Mouse (Mus musculus) neural tube, embryonic 15.5 days (tissue): Measurements from ENCODE around the gene Akap13. TPM values are rescaled to one million over a fixed set of nuclear protein-coding genes. Genes with fewer than 3 reads are reported as not detected.

Experiments
- ATAC-seq: fragments of 200-750 bp; cut with Nextera tagmentation; 2 replicates; pipeline ENCODE4 v1.8.0; 2017; ENCODE audit warnings: mild to moderate bottlenecking, moderate TSS enrichment, moderate library complexity; ENCODE audit not compliant: low FRiP score
- H3K27ac ChIP-seq: fragments of 300-500 bp; sonication (generic); replicated peaks from 2 replicates; pipeline ENCODE4 v1.5.1; 2015; ENCODE audit warnings: mild to moderate bottlenecking, inconsistent platforms
- H3K27me3 ChIP-seq: fragments of 300-500 bp; sonication (generic); replicated peaks from 2 replicates; pipeline ENCODE4 v1.6.1; 2015; ENCODE audit warnings: inconsistent platforms
- H3K36me3 ChIP-seq: fragments of 300-500 bp; sonication (generic); 2 replicates; pipeline ENCODE4 v1.6.1; 2015; ENCODE audit warnings: inconsistent platforms
- H3K4me1 ChIP-seq: fragments of 300-500 bp; sonication (generic); 2 replicates; pipeline ENCODE4 v1.6.1; 2015; ENCODE audit warnings: inconsistent platforms
- H3K4me2 ChIP-seq: fragments of 300-500 bp; sonication (generic); 2 replicates; pipeline ENCODE4 v1.6.1; 2015; ENCODE audit warnings: inconsistent platforms, mild to moderate bottlenecking, moderate library complexity
- H3K4me3 ChIP-seq: fragments of 300-500 bp; sonication (generic); replicated peaks from 2 replicates; pipeline ENCODE4 v1.5.1; 2015; ENCODE audit warnings: mild to moderate bottlenecking, inconsistent platforms
- H3K9ac ChIP-seq: fragments of 300-500 bp; sonication (generic); replicated peaks from 2 replicates; pipeline ENCODE4 v1.6.1; 2015; ENCODE audit warnings: mild to moderate bottlenecking, inconsistent platforms
- H3K9me3 ChIP-seq: fragments of 300-500 bp; sonication (generic); replicated peaks from 2 replicates; pipeline ENCODE4 v1.6.1; 2016; ENCODE audit warnings: inconsistent platforms
- WGBS: fragments of 180-500 bp; shearing (Covaris S2); methylation state at CpG from one replicate; pipeline ENCODE4 v1.1.7; 2015; ENCODE audit warnings: mixed read lengths; 5-methylcytosine and 5-hydroxymethylcytosine counted together
- polyA plus RNA-seq: library from polyadenylated mRNA; unstranded; fragments of >200 nt; fragmentation: Nextera tagmentation; extraction: Ambion mirVana; gene quantifications from 2 replicates; pipeline ENCODE4 v1.2.1, GENCODE M21; 2015

Akap13 gene
- 14.3 and 22.0 TPM in 2 replicates for polyA plus RNA-seq

DNA sequence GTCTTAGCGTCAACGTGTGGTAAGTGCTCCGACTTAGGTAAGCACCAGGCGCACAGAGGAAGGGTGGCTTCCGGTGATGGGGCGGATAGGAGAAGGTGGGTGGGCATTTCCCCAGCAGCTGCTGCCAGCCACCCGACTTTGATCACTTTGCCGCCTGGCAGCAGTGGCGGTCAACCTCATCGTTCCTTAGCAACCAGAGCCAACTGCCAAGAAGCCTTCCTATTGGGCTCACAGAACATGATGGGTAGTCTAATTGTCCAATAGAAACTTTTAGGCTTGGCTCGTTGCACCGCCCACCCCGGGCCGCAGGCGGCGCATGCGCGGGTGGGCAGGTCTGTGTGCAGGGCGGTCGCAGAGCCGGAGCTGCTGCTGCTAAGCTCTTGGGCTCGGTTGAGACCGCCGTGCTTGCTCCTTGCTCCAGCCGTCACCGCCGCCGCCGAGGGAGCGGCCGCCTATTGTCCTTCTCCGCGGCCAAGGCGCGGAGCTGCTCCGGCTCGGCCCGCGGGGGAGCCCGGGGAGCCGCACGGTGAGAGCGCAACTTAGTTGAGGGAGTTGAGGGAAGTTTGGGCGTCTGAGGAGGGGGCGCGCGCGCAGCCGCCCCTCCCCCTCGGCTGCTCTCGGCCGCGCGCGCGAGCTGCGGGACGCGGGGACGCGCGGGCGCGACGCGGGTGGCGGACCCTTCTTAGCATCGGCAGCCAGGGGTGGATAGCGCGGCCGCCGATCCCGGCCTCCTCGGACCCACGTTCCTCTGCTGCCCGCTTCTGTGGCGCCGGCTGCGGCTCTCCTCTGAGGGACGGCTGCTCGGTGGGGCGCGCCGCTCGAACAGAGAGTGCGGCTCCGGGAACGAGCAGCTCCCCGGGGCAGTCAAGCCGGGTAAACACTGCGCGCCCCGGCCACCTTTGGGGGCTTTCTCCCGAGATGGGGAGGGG is at the start of gene Akap13:
Gene Akap13 (plus strand): TSS at position 312 of the 929 bp plus-strand sequence.
- Histone ChIP-seq H3K9me3 (no peaks in the 10 kb centered on the region), H3K36me3 (no peaks in the 10 kb centered on the region), H3K27ac (peak within 1 kb of the TSS; percentile 96), H3K27me3 (no peaks in the 10 kb centered on the region), H3K4me3 (peak within 1 kb of the TSS; percentile 97), H3K9ac (peak within 1 kb of the TSS; percentile 72), H3K4me1 (peaks cover 11% of the 10 kb centered on the region), H3K4me2 (peak within 1 kb of the TSS; percentile 81)
- under 1% methylated on average over 68 of the region's 94 CpGs for WGBS
- peak; percentile 100 for ATAC-seq

DNA sequence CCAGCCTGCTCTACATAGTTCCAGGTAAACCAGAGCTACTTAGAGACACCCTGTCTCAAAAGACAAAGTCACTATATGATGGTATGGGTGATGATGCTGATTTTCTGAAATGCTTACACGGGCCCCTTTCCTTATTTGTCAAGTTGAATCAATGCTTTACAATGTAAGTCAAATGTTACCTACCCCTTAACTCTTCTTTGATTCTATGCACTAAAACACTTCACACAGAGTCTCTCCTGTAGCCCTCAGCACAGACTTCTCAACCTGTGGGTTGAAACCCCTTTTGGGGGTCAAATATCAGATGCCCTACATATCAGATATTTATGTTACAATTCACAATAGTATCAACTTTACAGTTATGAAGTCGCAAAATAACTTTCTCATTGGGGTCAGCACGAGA is 44.7 kb upstream of the Akap13 start:
- no peaks in the 10 kb centered on the region for H3K36me3 ChIP-seq
- H3K27ac ChIP-seq, result no peak overlapping the region
- H3K9ac ChIP-seq, result no peak overlapping the region
- 82% methylated on average over 3 of the region's 3 CpGs for WGBS
- no peak overlapping the region for H3K4me2 ChIP-seq
- H3K9me3 ChIP-seq, result no peaks in the 10 kb centered on the region
- H3K27me3 ChIP-seq, result no peaks in the 10 kb centered on the region
- no peak for ATAC-seq
- no peaks in the 10 kb centered on the region for H3K4me1 ChIP-seq
- H3K4me3 ChIP-seq, result no peak overlapping the region

DNA sequence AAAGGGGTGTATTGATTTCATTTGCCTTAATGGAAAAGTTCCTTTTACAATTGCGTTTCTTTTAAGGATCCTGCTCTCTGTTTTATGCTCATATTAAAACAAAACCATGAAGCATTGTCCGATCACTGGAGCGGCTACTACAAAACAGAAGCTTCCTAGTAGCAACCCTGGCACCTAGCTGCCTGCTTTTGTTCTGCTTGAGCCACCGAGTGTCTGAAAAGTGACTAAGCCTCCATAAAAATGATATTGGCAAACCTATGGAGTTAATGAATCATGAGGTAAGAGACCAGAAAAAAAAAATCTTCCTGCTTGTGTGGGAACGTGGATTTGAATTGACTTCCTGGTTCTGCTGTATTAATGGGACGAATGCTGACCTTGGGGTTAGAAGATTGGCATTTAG is 44.1 kb upstream of the Akap13 start:
- Histone ChIP-seq H3K4me2 (no peak overlapping the region), H3K27me3 (no peaks in the 10 kb centered on the region), H3K9ac (no peak overlapping the region), H3K4me1 (no peaks in the 10 kb centered on the region), H3K27ac (no peak overlapping the region), H3K9me3 (no peaks in the 10 kb centered on the region), H3K36me3 (no peaks in the 10 kb centered on the region), H3K4me3 (no peak overlapping the region)
- WGBS, result 77% methylated on average over 6 of the region's 6 CpGs
- ATAC-seq, result no peak

DNA sequence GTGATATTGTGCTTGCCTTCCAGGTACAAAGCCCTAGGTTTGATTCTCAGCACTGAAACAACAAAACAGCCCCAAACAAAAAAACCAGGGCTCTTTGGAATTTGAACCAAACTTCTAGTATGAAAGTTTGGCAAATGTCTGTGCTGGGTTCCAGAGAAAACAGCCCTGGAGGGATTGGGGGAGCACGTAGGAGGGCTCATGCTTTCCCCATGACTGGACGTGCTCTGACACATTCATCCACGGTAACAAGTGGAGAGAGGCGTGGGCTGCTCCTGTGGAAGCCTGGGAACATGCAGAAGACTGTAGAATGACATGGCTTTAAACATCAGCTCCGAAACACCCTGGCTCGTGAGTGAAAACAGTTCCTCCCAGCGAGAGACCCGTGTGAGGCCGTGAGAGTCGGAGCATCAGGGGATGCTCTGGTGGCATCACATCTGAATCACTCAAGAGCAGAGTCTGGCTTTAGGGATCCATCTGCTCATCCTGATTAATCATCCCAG is 43.3 kb upstream of the Akap13 start:
- no peaks in the 10 kb centered on the region for H3K27me3 ChIP-seq
- WGBS, result 89% methylated on average over 10 of the region's 10 CpGs
- no peaks in the 10 kb centered on the region for H3K9me3 ChIP-seq
- H3K4me3 ChIP-seq, result no peak overlapping the region
- H3K9ac ChIP-seq, result no peak overlapping the region
- no peaks in the 10 kb centered on the region for H3K4me1 ChIP-seq
- no peaks in the 10 kb centered on the region for H3K36me3 ChIP-seq
- no peak overlapping the region for H3K4me2 ChIP-seq
- H3K27ac ChIP-seq, result no peak overlapping the region
- ATAC-seq, result no peak

DNA sequence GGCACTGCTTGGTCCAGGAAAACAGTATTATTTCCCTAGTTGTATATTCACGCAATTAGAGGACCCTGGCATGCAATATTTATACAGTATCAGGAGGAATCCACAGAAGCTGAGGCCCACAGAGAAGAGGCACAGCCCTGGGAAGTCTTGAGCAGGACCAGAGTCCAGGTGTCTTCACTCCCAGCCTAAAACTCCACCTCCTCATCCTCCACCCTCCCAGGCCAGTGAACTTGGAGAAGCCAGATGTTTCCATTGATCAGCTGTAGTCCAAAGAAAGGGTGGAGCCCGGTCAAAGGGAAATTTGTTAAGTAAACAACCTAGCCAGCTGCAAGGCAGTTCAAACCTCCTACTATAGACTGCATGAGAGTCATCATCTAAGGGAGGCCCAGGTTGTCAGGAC is 42.8 kb upstream of the Akap13 start:
- H3K4me3 ChIP-seq, result no peak overlapping the region
- no peak overlapping the region for H3K9ac ChIP-seq
- H3K36me3 ChIP-seq, result no peaks in the 10 kb centered on the region
- H3K4me1 ChIP-seq, result no peaks in the 10 kb centered on the region
- ATAC-seq, result no peak
- no peak overlapping the region for H3K27ac ChIP-seq
- no peaks in the 10 kb centered on the region for H3K9me3 ChIP-seq
- 75% methylated on average over 2 of the region's 2 CpGs for WGBS
- H3K27me3 ChIP-seq, result no peaks in the 10 kb centered on the region
- no peak overlapping the region for H3K4me2 ChIP-seq

DNA sequence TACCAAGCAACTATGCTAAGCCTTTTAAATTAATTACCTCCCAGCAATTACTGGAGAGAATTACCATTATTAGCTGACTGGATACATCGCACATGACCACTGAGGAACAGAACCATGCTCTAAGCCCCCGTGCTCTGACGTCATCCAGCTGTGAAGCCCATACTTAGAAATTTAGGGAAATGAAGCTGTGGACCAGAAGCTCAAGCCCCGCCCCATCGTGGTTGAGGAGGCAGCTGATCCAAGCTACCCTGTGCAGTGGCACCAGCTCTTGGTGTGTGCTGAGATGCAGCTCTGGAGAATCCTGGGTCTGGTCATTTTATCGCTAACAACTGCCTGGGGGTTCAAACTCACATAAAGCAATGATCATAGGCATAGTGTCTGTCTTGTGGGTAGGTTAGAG is 41.4 kb upstream of the Akap13 start:
- Histone ChIP-seq H3K4me1 (no peaks in the 10 kb centered on the region), H3K4me3 (no peak overlapping the region), H3K9me3 (no peaks in the 10 kb centered on the region), H3K4me2 (no peak overlapping the region), H3K9ac (no peak overlapping the region), H3K27me3 (no peaks in the 10 kb centered on the region), H3K36me3 (no peaks in the 10 kb centered on the region), H3K27ac (no peak overlapping the region)
- ATAC-seq, result no peak
- 31% methylated on average over 6 of the region's 6 CpGs for WGBS

DNA sequence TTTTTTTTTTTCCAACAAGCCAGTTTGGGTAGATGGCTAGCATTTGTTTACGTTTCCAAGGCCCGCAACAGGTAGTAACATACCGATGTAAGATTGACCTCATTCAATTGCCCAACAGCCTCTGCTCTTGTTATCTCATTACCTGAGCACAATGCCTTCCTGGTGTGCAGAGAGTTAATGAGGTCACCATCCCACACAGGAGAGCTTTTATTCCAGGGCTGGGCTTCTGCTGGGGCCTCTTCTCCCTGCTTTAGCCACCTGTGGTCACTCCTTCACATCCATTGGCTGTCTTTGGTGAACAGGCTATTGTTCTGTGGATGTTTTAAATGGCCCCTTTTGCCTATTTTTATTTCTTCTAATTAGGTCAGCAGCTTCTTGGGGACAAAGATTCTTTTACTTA is 41.0 kb upstream of the Akap13 start:
- Histone ChIP-seq H3K27me3 (no peaks in the 10 kb centered on the region), H3K9me3 (no peaks in the 10 kb centered on the region), H3K4me2 (no peak overlapping the region), H3K4me3 (no peak overlapping the region), H3K9ac (no peak overlapping the region), H3K4me1 (no peaks in the 10 kb centered on the region), H3K27ac (no peak overlapping the region), H3K36me3 (no peaks in the 10 kb centered on the region)
- 19% methylated on average over 3 of the region's 3 CpGs for WGBS
- no peak for ATAC-seq

DNA sequence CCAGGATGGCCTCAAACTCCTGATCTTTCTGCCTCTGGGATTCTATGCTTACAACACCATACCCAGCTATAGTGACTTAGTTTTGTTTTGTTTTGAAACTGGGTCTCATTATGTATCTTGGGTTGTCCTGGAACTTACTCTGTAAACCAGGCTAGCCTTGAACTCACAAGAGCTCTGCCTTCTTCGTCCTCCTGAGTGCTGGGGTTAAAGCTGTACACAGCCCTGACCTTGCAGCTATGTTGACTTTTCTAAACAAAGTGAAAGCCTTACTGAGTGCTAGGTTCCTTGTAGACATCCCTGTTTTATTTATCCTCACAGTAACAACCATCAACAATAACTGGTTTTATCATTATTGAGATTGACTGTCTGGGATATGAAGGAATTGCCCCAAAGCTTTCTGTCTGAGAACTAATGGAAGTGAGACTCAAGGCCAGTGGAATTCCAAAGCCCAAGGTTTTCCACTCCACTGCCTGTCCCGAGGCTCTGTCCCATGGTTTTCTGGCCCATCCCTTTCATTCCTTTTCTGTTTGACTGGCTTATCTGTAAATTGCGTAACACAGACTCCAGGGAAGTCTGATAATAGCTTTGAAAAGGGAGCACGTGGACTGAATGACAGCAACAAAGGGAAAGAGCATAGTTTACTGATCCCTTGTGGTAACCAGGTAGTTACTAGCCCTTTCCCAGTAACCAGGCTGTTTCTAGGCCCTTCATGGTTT is 40.0 kb upstream of the Akap13 start:
- 39% methylated on average over 4 of the region's 4 CpGs for whole genome bisulfite sequencing
- no peak for ATAC-seq
- Histone ChIP-seq H3K4me3 (no peak overlapping the region), H3K4me1 (no peaks in the 10 kb centered on the region), H3K27me3 (no peaks in the 10 kb centered on the region), H3K9ac (no peak overlapping the region), H3K36me3 (no peaks in the 10 kb centered on the region), H3K27ac (no peak overlapping the region), H3K9me3 (no peaks in the 10 kb centered on the region), H3K4me2 (no peak overlapping the region)

DNA sequence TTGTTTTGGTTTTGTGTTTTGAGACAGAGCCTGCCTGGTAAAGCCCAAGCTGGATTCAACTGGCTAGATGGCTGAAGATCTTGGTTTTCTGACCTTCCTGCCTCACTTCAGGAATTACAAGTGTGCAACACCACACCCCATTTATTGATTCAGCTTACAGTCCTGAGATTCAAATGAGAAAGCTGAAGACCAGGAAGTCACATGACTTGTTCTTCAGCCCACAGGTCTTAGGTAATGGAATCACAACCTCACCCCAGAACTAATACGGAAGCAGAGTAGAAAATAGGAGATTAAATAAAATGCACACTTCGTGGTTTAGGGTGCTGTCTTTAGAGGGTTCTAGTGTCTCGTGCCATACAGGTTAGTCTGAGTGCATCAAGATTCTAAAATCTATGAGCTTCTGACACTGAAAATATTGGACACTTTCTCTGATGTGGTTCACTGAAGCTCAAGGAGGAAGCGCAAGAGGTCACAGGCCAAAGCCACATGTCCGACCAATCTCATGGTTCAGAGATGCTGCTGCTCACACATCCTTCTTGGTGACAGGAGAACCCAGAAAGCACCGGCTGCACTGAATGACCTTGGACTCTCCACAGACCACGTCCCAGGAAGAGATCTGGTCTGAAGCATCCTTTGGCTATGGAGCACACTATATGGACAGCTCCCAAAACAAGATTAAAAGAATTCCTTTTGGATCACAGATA is 39.3 kb upstream of the Akap13 start:
- Histone ChIP-seq H3K27ac (no peak overlapping the region), H3K4me1 (no peaks in the 10 kb centered on the region), H3K36me3 (no peaks in the 10 kb centered on the region), H3K27me3 (no peaks in the 10 kb centered on the region), H3K9me3 (no peaks in the 10 kb centered on the region), H3K4me2 (no peak overlapping the region), H3K4me3 (no peak overlapping the region), H3K9ac (no peak overlapping the region)
- no peak for ATAC-seq
- 89% methylated on average over 7 of the region's 7 CpGs for WGBS

DNA sequence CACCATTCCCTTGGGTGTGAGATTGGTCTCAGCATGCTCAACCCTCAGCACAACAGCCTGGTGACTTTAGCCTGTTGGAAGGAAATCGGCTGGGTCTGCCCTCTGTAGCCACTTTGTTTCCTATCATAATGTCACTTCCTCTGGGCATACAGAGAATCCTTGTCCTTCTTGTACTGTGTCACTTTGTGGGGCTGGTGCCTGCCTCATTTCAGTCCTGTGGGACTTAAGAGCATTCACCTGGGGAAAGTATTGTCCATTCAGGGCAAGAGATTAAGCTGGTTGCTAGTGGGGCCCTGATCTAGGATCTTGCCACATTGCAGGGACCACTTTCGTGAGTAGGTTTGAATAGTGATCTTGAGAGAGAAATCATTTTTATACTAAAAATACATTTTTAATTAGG is 34.4 kb upstream of the Akap13 start:
- Histone ChIP-seq H3K4me1 (no peaks in the 10 kb centered on the region), H3K4me2 (no peak overlapping the region), H3K9me3 (no peaks in the 10 kb centered on the region), H3K27ac (no peak overlapping the region), H3K27me3 (no peaks in the 10 kb centered on the region), H3K36me3 (no peaks in the 10 kb centered on the region), H3K4me3 (no peak overlapping the region), H3K9ac (no peak overlapping the region)
- WGBS, result 84% methylated on average over 2 of the region's 2 CpGs
- ATAC-seq, result no peak

DNA sequence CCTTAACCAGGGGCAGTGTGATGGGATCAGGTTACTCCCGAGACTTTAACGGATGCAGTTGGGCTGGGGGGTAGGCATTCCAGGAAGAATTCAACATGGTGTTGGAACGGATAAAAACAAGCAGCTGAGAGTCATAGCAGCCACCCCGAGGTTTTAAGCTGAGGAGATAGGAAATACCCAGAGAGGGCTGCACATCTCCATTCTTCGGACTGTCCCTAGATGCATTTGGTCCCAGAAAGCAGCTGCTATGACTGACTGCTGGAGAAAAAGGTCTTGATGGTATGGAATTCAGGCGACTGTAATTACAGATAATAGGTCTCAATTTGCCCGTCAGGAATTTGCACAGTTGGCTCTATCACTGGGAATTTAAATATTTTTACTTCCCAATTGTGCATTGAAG is 31.2 kb upstream of the Akap13 start:
- ATAC-seq, result no peak
- H3K9ac ChIP-seq, result no peak overlapping the region
- 69% methylated on average over 7 of the region's 7 CpGs for WGBS
- H3K4me1 ChIP-seq, result no peaks in the 10 kb centered on the region
- no peaks in the 10 kb centered on the region for H3K27me3 ChIP-seq
- no peak overlapping the region for H3K27ac ChIP-seq
- H3K4me2 ChIP-seq, result no peak overlapping the region
- H3K9me3 ChIP-seq, result no peaks in the 10 kb centered on the region
- H3K4me3 ChIP-seq, result no peak overlapping the region
- no peaks in the 10 kb centered on the region for H3K36me3 ChIP-seq
